Mouse (Mus musculus): ENCODE data around the gene Pdzd2.

Pdzd2 gene

GRCm38 (mm10) chr15:12665946-12666345, 73.8 kb downstream of the Pdzd2 start:
- no peak for DNase-seq

DNA sequence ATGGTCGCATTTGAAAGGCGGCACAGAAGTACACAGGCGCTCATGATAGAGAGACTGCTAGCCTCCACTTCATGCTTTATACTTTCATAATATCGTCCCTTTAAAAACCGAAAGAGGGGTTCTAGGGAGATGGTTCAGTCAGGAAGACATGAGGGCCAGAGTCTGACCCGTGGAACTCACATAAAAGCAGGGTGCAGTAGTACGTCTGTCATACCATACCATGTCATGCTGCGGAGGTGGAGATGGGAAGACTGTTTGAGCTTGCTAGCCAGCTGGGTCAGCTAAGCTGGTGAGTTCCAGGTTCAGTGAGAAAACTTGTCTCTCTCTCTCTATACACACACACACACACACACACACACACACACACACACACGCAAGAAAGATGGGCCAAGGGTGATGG, 76.4 kb downstream of the Pdzd2 start:
- no peak for DNase-seq

- DNase-seq: no peak
These were observed 79.4 kb downstream of the Pdzd2 start for GRCm38 (mm10) chr15:12660320-12660719.

DNA sequence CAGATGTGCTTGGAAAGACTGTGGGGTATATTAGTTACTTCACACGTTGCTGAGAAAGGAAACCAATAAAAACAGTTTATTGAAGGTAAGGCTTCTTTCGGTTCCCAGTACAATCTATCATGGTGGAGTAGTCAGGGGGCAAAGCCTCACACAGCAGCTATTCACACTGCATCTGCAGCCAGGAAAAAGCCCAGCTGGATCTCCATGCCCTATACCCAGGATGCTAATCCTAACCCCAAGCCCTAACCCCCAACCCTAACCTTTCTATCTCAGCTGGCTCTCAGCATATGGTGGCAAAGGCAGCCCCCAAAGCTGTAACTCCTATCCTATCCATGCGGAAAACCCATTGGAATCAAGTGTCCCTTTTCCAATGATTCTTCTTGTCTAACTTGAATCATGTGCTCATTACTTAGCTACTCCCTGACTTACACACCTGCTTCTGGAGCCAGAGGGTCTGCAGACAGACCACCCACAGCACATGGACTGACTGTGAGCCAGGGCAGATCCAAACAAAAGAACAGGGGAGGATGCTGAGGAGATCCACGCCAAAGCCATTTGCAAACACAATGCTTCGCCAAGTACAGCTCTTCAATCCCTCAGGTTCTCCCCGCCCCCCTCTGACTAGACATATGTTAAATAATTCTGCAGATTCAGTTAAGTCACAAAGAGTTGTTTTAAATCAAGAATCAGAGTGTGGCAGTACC, 83.6 kb downstream of the Pdzd2 start:
- DNase-seq: no peak

DNA sequence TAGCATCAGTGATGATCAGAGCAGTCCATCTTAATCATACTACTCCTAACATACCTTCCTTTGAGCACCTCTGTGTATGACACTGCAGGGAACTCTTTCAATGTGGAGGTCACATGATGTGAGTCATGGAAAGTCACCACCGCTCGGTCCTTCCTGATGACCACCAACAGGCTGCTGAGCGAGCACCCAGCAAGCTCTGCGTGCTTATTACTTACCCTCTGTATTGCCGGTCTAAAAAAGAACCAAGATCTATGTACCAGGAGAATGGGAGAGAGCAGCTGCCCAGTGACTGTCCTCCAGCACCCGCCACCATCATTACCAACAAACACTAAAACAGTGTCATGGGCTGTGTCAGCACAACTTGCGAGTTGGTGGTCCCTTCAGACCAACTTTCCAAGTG, 84.4 kb downstream of the Pdzd2 start:
- no peak for DNase-seq

DNA sequence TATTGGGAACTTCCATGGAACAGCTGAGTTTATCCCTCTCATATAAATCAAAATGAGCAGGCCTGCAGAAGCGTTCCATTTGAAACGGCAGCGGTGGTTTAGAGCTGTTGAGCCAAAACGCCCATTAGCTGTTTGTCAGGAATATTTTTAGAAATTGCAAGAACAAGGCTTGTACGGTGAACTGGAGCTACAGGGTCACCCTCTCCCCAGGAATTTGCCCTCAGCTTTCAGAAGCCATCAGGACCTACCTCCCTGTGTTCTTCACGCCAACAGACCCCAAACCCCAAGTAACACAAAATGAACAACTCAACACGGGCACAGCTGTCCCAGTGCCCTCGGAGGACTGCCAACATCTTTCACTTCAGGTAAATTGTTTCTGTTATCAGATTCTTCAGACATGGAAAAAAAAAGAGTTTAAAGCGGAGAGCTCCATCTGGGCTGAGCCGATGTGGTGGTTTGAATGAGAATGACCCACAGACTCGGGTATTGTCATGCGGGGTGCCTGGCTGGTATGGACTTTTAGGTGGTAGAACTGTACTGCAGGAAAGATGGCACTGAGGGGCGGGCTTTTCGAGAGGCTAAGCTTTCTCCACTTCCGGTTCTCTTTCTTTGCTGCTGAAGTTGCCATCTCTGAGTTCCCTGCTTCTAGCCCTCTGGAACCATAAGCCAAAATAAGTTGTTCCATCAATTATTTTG, 87.2 kb downstream of the Pdzd2 start:
- DNase-seq: peak; percentile 34

DNA sequence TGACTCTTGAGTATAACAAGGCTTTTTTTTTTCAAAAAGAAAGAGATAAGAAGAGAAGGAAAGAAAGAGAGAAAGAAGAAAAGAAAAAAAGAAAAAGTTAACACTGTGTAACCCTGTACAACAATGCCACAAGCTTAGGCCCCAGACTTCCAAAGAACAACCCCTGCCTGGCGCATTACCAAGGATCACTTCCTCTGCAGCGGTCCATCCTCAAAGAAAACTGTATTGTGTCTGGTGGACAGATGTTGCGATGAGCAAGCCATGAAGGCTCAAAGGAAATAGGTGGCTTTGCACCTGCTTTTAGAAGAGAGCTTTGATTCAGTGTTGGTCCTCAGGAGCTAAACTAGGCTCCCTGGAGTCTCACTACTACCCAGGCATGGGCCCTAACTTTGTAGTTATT, 89.5 kb downstream of the Pdzd2 start:
- no peak for DNase-seq

- no peak for DNase-seq
These were observed 90.0 kb downstream of the Pdzd2 start for GRCm38 (mm10) chr15:12649674-12650073.

DNA sequence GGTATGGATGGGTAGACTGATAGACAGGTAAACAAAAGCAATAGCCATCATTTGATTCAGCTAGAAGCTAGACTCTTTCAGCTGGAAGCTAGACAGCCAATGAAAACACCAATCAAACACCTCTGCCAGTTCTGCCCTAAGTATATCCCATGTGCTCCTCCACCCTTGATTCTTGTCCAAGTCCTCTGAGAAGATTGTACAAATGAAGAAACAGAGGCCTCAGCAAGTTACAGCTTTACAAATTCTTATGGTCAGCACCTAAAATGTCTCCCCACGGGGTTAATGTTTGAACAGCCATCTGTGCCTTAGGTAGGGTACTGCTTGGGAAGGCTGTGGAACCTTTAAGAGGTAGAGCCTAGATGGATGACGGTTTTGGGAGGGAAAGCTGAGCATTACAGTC, 90.6 kb downstream of the Pdzd2 start:
- DNase-seq: no peak

DNA sequence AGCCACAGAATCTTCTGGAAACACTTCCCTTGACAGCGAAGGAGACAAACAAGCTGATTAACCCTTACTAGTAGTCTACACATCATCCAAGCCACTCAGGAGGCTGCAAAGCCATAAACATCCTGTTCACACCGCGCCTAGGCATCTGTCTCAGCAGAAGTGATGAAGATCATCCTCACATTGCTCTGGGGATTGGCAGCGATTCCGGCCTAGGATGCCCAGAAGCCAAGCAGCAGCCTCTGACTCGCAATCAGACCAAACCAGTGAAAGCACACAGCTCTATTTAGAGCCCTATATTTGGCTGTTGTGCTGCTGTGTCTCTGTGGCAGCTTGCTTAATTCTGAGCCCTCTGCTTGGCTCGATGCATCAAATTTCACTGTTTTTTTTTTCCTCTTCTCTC, 99.0 kb downstream of the Pdzd2 start:
- no peak for DNase-seq

GRCm38 (mm10) chr15:12639776-12640175, 99.9 kb downstream of the Pdzd2 start:
- DNase-seq: no peak

DNA sequence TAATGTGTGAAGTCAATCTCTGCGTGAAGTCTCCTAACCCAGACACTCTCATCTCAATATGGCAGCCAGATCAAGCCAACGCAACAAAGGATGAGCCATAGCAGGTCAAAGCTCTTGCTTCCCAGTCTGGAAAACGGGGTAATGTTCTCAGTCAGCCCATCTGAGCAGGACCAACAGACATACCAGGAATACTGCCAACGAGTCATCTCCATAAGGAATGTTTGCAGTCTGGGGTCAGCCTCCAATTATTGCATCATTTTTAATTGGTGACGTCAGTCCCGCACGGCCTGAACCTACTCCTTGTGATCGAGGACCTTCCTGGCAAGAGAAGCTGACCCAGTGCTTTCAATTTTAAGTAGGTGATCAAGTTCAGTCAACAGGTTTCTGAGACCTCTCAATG, 100.5 kb downstream of the Pdzd2 start:
- no peak for DNase-seq

- no peak for DNase-seq
These were observed 101.2 kb downstream of the Pdzd2 start for GRCm38 (mm10) chr15:12638370-12639030.

GRCm38 (mm10) chr15:12637511-12637910, 102.2 kb downstream of the Pdzd2 start:
- no peak for DNase-seq

DNA sequence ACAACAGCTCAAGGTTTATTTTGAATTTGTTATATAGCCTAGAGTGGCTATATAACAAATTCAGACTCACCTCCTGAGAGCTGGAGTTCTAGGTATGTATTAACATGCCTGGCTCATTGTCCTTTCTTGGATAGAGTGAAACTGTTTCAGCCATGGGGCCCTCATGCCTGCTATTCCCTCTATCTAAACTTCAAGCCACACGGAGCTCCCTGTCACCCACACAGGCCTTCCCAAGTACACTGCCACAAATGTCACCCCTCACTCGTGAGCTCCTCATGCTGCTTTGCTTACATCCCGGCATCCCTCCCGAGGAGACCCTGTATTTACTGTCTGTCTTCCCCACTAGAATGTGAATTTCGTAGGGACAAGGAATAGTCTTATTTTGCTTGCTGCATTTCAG, 103.3 kb downstream of the Pdzd2 start:
- no peak for DNase-seq

DNA sequence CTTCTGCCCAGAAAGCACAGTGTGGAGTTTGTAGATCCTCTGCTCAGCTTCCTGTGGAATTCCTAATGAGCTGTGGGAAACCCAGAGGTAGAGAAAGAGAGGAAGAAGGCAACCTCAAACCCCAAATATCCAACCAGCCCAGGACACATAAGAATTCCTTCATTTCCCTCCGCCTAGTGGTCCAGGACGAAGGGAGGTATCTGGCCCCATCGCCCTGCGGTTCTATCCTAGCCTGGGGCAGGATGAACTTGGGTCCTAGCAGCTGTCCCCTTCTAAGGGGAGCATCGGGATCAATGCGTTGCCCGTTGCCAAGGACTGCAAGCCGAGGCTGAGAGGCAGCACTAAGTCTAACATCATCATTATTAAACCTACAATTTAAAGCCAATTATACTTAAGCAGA, 104.8 kb downstream of the Pdzd2 start:
- DNase-seq: no peak

GRCm38 (mm10) chr15:12629164-12629563, 110.6 kb downstream of the Pdzd2 start:
- DNase-seq: no peak

DNA sequence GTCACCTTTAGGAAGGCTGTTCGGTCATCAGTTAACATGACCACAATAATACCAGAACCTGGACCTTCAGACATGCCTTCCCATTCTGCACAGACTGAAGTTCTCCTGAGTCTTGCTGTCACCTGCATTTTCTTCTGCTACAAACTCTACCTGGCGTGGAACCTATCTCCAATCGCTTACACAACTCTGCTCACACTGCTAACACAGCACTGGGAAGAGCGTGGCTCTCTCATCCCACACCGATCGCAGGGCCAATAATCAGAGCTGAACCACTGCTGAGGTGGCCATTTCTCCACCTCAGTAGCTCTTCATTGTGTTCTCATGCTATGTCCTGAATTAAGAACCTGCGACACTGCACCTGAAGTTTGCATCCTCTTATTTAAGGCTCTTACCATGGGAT, 111.3 kb downstream of the Pdzd2 start:
- no peak for DNase-seq

DNA sequence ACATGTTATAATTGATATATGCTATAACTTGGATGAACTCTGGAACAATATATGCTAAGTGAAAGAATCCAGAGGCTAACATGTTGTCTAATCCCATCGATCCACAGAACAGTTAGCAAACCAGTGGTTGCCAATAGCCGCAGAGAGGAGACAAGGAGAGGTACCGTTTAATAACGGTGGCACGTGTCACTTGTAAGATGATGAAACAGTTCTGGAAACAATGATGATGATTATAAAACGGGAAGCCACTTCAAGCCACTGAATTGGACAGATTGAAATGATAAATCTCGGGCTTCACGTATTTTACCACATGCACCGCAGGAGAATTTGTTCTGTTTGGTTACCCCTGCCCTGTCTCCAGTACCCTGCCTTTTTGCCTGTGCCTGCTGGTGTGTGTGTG, 112.8 kb downstream of the Pdzd2 start:
- no peak for DNase-seq

DNA sequence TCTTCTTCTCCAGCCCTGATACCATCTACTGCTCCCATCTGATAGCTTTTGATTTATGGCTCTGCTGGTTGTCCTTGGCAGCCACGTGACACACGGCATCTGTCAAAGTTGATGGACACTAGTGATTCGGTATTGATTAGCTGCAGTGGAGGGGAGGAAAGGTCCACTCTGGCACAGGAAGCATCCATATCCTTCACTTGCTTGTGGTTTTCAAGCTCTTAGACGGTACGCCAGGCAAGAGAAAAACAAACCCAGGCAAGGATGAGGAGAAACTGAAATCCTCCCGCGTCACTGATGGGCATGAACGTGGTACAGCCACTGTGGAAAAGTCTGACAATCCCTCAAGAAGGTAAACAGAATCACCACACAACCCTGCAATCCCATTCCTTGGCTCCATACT, 113.6 kb downstream of the Pdzd2 start:
- no peak for DNase-seq

GRCm38 (mm10) chr15:12625524-12625923, 114.2 kb downstream of the Pdzd2 start:
- no peak for DNase-seq

GRCm38 (mm10) chr15:12623521-12623920, 116.2 kb downstream of the Pdzd2 start:
- no peak for DNase-seq

DNA sequence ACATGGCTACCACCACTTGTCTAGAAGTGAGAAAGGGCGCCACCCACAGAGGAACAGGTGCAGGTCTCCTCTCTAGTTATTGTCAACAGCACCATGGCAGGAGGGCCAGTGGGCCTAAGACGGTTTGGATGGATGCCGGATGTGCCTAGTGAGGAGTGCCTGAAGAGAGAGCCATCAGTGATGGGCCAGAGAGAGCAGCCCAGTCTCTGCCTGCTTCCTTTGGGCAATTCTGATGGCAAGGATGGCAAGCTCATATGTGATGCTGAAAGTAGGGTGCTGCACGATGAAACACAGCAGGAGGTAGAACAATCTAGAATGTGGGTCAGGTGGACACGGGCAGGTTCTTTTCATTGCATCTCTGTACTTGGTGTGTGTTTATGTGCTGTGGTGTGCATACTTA, 117.0 kb downstream of the Pdzd2 start:
- no peak for DNase-seq

DNA sequence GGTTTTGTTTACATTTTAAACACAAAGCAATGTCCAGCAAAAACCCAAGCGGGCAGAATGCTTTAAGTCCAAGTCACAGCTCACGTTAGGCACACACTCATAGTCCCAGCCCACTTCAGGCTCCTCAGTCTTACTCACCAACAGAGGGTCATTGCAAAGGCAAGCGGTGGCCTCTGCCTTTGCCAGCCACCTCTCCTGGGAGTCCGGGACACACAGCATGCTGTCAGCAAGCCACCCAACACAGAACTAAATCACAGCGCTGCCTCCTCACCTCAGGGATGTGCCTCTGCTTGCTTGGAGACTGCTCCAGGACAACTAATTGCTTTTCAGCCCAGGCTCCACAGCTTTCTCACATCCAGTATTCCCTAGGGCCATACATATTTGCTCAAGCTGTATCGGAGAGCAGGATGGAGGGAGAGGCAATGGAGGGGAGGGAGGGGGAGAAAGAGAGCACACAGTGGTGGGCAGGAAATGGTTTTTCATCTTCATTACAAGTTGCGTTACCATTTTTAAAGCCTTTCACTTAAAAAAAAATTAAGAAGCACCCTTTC, 117.6 kb downstream of the Pdzd2 start:
- DNase-seq: peak; percentile 38
